Mouse (Mus musculus): ENCODE results near the gene Immp2l. TPM values are rescaled to one million over a fixed set of nuclear protein-coding genes. Genes with fewer than 3 reads are reported as not detected.

The Immp2l gene
- polyA plus RNA-seq, 1 experiment from 2014 or later, result 13.7 TPM

DNA sequence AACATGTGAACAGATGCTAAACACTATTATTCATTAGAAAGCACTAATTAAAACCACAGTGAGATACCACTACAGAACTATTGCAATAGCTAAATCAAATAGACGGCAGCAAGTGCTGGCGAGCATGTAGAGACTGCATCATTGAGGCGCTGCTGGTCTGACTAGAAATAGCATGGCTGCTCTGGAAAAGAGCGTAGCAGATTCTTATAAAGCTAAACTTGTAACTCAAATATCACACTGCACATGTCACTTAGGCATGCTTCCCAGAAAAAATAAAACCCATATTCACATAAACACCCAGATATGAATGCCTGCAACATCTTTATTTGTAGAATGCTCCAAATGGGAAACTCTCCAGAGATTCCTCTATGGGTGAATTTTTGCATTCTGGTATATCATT, 570.1 kb downstream of the Immp2l start:
- WGBS, result 71% methylated on average over 4 of the region's 4 CpGs
- Histone ChIP-seq H3K4me3 (no peak overlapping the region), H3K4me1 (no peaks in the 10 kb centered on the region), H3K9me3 (no peaks in the 10 kb centered on the region), H3K27ac (no peak overlapping the region), H3K9ac (no peak overlapping the region), H3K36me3 (no peaks in the 10 kb centered on the region), H3K4me2 (no peak overlapping the region), H3K27me3 (no peaks in the 10 kb centered on the region)
- no peak for ATAC-seq (ENCODE audit: insufficient number of reproducible peaks, low FRiP score, low TSS enrichment, low read depth)

DNA sequence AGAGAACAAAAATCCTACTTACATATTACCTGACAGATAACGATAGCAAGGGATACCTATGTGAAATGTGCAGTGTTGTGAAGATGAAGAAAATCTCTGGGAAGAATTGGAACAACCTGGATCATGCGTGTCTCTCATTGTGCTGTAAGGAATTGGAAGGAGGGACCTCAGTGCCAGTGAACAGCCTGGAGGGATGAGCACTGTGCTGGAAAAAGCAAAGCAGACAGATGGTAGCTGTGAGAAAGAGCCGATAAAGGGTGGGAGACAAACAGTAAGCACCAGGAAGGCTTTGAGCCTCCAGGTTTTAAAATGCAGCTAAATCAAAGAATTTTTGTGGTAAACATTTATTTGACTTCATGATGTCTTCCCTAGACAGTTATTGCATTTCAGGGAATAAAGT, 591.4 kb downstream of the Immp2l start:
- no peak overlapping the region for H3K9ac ChIP-seq
- ATAC-seq (ENCODE audit: insufficient number of reproducible peaks, low FRiP score, low TSS enrichment, low read depth), result no peak
- no peak overlapping the region for H3K27ac ChIP-seq
- no peaks in the 10 kb centered on the region for H3K36me3 ChIP-seq
- 76% methylated on average over 3 of the region's 3 CpGs for WGBS
- H3K4me2 ChIP-seq, result no peak overlapping the region
- H3K4me3 ChIP-seq, result no peak overlapping the region
- no peaks in the 10 kb centered on the region for H3K9me3 ChIP-seq
- no peaks in the 10 kb centered on the region for H3K27me3 ChIP-seq
- H3K4me1 ChIP-seq, result no peaks in the 10 kb centered on the region

DNA sequence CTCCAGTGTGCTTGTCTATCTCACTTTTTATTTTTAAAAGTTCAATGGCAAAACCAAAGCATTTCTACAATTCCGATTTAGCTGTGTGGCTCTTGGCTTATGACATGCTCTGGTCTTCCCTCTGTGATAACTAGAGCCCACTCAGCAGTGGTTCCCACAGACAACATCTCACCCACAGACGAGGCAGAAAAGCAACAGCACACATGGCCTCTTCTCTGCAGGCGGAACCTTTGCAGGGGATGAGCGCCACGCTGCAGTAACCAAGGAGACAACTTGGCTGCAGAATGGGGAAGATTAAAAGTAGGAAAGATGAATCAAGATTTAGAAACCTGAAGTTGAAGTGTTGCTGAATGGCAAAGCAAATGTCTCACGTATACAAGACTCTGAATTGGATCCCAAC, 597.5 kb downstream of the Immp2l start:
- 84% methylated on average over 6 of the region's 6 CpGs for WGBS
- Histone ChIP-seq H3K36me3 (no peaks in the 10 kb centered on the region), H3K9ac (no peak overlapping the region), H3K4me2 (no peak overlapping the region), H3K27ac (no peak overlapping the region), H3K4me1 (no peaks in the 10 kb centered on the region), H3K4me3 (no peak overlapping the region), H3K27me3 (no peaks in the 10 kb centered on the region), H3K9me3 (no peaks in the 10 kb centered on the region)
- no peak for ATAC-seq (ENCODE audit: insufficient number of reproducible peaks, low FRiP score, low TSS enrichment, low read depth)

DNA sequence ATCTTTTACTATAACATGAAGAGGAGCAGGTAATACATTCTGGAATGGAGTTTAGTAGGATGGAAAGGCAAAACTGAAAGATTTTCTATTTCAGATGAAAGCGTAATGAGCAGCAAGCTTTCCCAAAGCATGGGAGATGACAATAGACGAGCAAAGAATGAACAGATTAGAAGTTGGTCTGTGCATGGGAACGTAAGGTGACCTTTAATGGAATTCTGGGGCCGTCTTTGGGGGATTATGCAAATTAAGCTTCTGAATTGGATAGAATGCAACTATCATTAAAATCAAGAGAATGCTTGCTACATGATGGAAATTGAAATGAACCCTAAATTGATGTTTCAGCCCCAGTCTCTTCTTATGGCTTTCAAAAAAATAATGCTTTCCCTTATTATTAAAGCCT, 619.4 kb downstream of the Immp2l start:
- Histone ChIP-seq H3K27me3 (no peaks in the 10 kb centered on the region), H3K4me3 (no peak overlapping the region), H3K36me3 (no peaks in the 10 kb centered on the region), H3K9ac (no peak overlapping the region), H3K4me2 (no peak overlapping the region), H3K4me1 (no peaks in the 10 kb centered on the region), H3K9me3 (no peaks in the 10 kb centered on the region), H3K27ac (no peak overlapping the region)
- WGBS, result 76% methylated on average over 4 of the region's 4 CpGs
- no peak for ATAC-seq (ENCODE audit: insufficient number of reproducible peaks, low FRiP score, low TSS enrichment, low read depth)

DNA sequence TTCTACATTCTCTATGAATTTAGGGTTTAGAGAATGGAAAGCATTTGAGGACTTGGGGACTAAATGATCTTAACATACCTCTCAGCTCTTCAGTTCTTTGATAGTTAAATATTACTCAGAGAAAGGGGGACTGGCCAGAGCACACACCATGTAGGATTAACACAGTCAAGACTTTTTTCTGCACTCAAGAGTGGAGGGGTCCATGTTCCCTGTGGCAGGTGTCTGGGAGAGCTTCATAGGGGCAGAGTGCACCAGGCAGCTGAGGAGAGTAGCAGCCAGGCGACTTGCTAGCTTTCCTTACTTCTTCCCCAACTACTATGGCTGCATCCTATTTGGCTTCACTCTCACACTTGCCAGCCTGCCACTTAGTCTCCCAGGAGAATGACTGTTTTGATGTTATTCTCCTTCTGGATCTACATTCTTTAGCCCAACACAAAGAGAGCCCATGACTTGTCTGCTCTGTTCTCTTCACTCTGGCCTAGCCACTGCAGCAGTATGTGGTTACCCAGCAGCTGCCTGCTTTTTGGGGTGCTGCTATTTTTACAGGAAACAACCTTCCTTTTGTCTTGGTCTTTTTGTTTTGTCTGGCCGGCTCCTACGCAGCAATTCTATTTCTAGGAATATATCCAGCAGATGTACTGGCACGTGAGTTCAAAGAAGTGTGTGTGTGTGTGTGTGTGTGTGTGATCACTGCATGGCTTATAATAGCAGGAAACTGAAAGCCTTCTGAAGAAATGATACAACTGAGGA, 621.1 kb downstream of the Immp2l start:
- H3K9me3 ChIP-seq, result no peaks in the 10 kb centered on the region
- no peak for ATAC-seq (ENCODE audit: insufficient number of reproducible peaks, low FRiP score, low TSS enrichment, low read depth)
- no peaks in the 10 kb centered on the region for H3K27me3 ChIP-seq
- 48% methylated on average over 4 of the region's 4 CpGs for WGBS
- no peak overlapping the region for H3K4me2 ChIP-seq
- no peak overlapping the region for H3K9ac ChIP-seq
- no peak overlapping the region for H3K27ac ChIP-seq
- no peak overlapping the region for H3K4me3 ChIP-seq
- no peaks in the 10 kb centered on the region for H3K4me1 ChIP-seq
- no peaks in the 10 kb centered on the region for H3K36me3 ChIP-seq

DNA sequence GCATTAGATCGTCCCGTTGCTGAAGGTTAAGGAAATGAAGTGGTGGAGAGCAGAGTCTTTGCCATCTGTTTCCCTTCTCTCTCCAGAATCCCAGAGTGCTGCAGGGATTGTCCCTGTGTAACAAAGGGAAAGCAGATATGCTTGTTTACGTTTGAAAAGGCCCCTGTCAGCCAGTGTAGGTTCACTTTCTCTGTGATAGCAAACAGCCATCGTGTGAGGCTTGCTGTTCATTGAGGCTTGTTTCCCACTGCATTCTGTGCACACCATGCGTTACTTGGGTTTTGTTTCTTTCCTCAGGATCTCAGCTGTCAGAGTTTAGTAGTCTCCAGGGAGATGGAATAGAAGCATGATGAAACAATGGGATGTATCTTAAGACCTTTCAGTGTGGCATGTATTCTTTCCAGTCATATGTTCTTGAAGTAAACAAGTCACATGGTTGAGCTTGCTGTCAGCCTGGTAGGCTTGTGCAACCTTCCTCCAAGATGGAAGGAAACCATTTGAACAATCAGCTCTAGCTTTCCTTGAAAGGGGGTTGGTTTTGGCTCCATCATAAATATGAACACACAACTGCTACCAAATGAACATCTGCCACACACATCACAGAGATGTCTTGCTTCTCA, 623.2 kb downstream of the Immp2l start:
- Histone ChIP-seq H3K27ac (no peak overlapping the region), H3K9me3 (no peaks in the 10 kb centered on the region), H3K4me3 (no peak overlapping the region), H3K4me2 (no peak overlapping the region), H3K4me1 (no peaks in the 10 kb centered on the region), H3K27me3 (no peaks in the 10 kb centered on the region), H3K9ac (no peak overlapping the region), H3K36me3 (no peaks in the 10 kb centered on the region)
- WGBS, result 35% methylated on average over 5 of the region's 5 CpGs
- ATAC-seq (ENCODE audit: insufficient number of reproducible peaks, low FRiP score, low TSS enrichment, low read depth), result no peak

DNA sequence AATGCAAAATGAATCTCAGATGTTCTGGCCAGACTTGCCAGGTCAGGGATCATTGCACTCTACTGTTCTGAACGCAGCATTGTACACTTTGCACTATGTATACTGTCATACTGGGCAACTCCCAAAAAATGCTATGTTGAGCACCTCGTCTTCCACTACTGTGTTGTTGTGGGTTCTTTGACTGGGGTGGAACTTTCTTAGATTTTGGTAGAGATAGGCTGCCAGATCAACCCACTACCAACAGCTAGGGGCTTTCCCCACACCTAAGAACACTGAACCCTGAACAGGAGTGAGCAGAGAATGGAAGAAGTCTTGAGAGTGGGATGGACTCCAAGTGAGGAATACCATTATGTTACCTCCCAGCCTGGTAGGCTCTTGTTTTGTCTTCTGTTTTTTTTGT, 623.8 kb downstream of the Immp2l start:
- no peak overlapping the region for H3K4me3 ChIP-seq
- 88% methylated on average over 2 of the region's 2 CpGs for WGBS
- H3K27ac ChIP-seq, result no peak overlapping the region
- no peaks in the 10 kb centered on the region for H3K9me3 ChIP-seq
- H3K4me2 ChIP-seq, result no peak overlapping the region
- H3K4me1 ChIP-seq, result no peaks in the 10 kb centered on the region
- no peaks in the 10 kb centered on the region for H3K36me3 ChIP-seq
- no peak overlapping the region for H3K9ac ChIP-seq
- no peaks in the 10 kb centered on the region for H3K27me3 ChIP-seq
- ATAC-seq (ENCODE audit: insufficient number of reproducible peaks, low FRiP score, low TSS enrichment, low read depth), result no peak

DNA sequence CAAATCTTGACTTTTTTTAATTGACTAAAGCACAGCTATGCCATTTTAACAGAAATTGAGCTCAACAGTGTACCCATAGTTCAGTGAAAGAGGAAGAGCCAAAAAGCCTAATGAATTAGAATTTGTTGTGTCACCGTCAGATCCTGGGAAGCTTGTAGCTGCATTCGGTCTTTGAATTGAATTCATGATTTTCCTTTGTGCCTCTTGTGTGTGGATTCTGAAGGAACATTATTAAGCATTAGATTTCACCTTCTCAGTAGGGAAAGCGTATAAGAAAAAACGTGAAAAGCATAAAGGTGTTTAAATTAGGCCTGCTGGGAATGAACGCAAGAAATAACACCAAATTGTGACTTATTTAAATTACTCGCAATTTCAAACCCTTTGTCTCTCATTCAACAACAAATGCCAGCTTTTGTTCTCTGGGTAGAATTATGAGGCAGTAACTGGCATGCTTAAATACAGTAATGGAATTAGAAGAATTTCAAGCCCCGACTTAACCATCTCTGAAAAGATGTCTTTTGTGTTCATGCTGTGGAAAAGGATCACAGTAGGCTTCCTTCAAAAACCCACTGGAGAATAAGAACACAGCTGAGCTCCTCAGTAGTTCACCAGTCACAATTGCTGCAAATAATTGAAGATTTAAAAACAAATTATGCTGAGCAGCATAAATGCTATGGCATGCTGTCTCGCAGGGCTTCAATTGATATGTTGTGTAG, 626.1 kb downstream of the Immp2l start:
- ATAC-seq (ENCODE audit: insufficient number of reproducible peaks, low FRiP score, low TSS enrichment, low read depth), result no peak
- Histone ChIP-seq H3K9me3 (no peaks in the 10 kb centered on the region), H3K27me3 (no peaks in the 10 kb centered on the region), H3K4me3 (no peak overlapping the region), H3K4me1 (no peaks in the 10 kb centered on the region), H3K36me3 (no peaks in the 10 kb centered on the region), H3K27ac (no peak overlapping the region), H3K4me2 (no peak overlapping the region), H3K9ac (no peak overlapping the region)
- 63% methylated on average over 8 of the region's 8 CpGs for WGBS

DNA sequence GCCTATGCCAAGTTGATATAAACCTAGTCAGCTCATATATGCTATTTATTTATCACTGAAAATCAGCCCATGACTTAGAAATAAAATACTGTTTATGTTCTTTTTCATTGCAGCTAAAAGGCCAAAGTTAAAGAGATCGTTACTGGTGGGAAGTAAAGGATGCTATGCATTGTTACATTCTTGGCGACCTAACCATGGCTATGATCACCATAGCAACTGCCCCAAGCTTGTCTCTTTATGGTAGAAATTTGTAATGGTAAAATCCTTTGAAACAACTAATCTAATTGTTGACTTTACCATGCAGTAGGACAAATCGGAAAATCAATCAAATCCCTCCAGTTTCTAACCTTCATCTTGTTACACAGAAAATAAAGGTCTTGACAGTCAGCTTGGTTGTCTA, 644.4 kb downstream of the Immp2l start:
- WGBS, result 65% methylated on average over 3 of the region's 3 CpGs
- no peak for ATAC-seq (ENCODE audit: insufficient number of reproducible peaks, low FRiP score, low TSS enrichment, low read depth)
- no peak overlapping the region for H3K9ac ChIP-seq

DNA sequence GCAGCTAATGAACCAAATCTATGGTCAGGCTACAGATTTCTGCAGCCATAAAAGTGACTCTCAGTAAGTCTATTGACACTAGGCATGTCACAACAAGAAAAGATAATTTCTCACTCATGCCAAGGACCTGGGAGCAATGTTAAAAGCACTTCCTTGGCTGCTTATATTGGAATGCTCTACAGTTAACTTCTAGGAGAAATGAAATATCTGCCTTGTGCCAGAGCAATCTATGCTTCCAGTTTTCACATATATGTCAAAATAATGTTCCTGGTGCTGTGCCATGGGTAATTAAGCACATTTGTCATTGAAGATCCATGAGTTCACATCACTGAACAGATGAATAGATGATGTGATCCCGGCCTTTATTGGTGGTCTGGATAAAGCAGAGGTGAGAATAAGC, 645.6 kb downstream of the Immp2l start:
- Histone ChIP-seq H3K4me3 (no peak overlapping the region), H3K9me3 (no peaks in the 10 kb centered on the region), H3K4me2 (no peak overlapping the region), H3K36me3 (no peaks in the 10 kb centered on the region), H3K9ac (no peak overlapping the region), H3K27me3 (no peaks in the 10 kb centered on the region), H3K4me1 (no peaks in the 10 kb centered on the region), H3K27ac (no peak overlapping the region)
- 83% methylated on average over 1 of the region's 1 CpGs for WGBS
- ATAC-seq (ENCODE audit: insufficient number of reproducible peaks, low FRiP score, low TSS enrichment, low read depth), result no peak

More for the DNA sequence above, 644.4 kb downstream of the Immp2l start:
- Histone ChIP-seq H3K27me3 (no peaks in the 10 kb centered on the region), H3K9me3 (no peaks in the 10 kb centered on the region), H3K4me2 (no peak overlapping the region), H3K27ac (no peak overlapping the region), H3K4me3 (no peak overlapping the region), H3K36me3 (no peaks in the 10 kb centered on the region), H3K4me1 (no peaks in the 10 kb centered on the region)

DNA sequence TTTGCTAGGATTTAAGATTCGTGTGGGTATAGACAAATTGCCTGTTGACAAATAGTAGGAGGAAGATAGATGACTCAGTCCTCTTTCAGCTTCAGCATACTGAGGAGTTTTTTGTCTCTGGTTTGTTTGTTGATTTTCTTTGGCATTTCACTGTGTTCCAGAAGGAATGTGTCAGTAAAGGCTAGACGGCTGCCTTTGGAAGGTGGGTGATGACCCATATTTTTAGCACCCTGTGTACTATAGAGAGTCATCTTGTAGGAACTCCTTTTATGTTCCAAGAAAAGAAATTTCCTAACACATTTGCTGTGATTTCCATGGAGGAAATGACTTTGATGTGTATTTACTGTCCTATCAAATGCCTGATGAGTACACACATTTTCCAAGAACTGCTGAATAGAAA, 651.0 kb downstream of the Immp2l start:
- WGBS, result 58% methylated on average over 2 of the region's 2 CpGs
- Histone ChIP-seq H3K27me3 (no peaks in the 10 kb centered on the region), H3K4me2 (no peak overlapping the region), H3K4me1 (no peaks in the 10 kb centered on the region), H3K9me3 (no peaks in the 10 kb centered on the region), H3K36me3 (no peaks in the 10 kb centered on the region), H3K9ac (no peak overlapping the region), H3K27ac (no peak overlapping the region), H3K4me3 (no peak overlapping the region)
- no peak for ATAC-seq (ENCODE audit: insufficient number of reproducible peaks, low FRiP score, low TSS enrichment, low read depth)

DNA sequence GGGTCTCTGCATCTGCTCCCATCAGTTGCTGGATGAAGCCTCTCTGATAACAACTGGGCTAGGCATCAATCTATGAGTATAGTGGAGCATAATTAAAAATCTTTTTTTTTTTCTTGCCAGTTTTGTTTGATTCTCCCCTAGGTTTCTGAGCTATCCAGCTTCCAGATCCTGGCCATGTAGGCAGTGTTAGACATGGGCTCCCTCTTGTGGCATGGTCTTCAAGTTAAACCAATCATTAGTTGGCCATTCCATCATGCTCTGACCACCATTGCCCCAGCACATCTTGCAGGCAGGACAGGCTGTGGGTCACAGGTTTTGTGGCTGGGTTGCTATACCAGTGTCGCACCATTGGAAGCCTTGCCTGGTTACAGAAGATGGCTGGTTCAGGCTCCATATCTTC, 656.3 kb downstream of the Immp2l start:
- 93% methylated on average over 1 of the region's 1 CpGs for whole genome bisulfite sequencing
- H3K4me3 ChIP-seq, result no peak overlapping the region
- H3K9me3 ChIP-seq, result no peaks in the 10 kb centered on the region
- H3K36me3 ChIP-seq, result no peaks in the 10 kb centered on the region
- H3K4me2 ChIP-seq, result no peak overlapping the region
- no peak overlapping the region for H3K9ac ChIP-seq
- H3K27ac ChIP-seq, result no peak overlapping the region
- H3K27me3 ChIP-seq, result no peaks in the 10 kb centered on the region
- no peak for ATAC-seq (ENCODE audit: insufficient number of reproducible peaks, low FRiP score, low TSS enrichment, low read depth)
- H3K4me1 ChIP-seq, result no peaks in the 10 kb centered on the region
